Comparison of ENCODE assay signal across 17 mouse cellular contexts in the genomic region with DNA sequence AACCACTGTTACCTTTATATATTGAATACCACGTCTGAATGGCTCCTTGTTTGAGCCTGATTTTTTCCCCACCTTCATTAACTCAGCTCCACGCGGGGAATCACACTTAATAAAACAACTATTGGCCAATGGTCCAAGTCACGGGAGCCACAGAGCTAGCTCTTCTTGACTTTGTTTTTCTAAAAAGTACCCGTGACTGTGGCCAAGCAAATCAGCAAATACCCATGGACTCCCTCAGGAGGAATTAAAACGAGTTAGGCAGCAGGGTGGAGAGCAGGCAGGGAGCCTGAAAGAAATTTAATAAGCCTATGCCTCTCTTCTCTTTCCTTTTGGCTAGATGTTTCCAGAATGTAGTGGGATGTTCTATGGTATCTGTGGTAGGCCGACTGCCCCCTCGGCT.
"Had no signal": no experiment of that assay in that cellular context is flagged by ENCODE, and none has a peak within 500 bp of the region (broad histone marks: within the 10 kb centered on the region; RNA-seq: fewer than 3 reads in every experiment).

No protein-coding gene starts in this region.

- H3K9me3 ChIP-seq: midbrain, embryonic 10.5 days; midbrain, embryonic 12.5 days; neural tube, embryonic 13.5 days; neural tube, embryonic 15.5 days; stomach, embryonic 15.5 days had no signal

- DNase-seq: lung, adult 18-20 months; lung, embryonic 14.5 days; lung, postnatal 10 days; lung, postnatal 4 days; midbrain, embryonic 14.5 days; right cerebral cortex, postnatal 14 days; thymus, adult 2 months; thymus, postnatal 25 days; thymus, postnatal 4 days had no signal

- H3K27ac ChIP-seq: midbrain, embryonic 10.5 days; midbrain, embryonic 12.5 days; neural tube, embryonic 13.5 days; neural tube, embryonic 15.5 days; stomach, embryonic 15.5 days; stomach, postnatal 0 days had no signal

- H3K36me3 ChIP-seq: midbrain, embryonic 10.5 days; midbrain, embryonic 12.5 days; neural tube, embryonic 13.5 days; neural tube, embryonic 15.5 days; stomach, embryonic 15.5 days had no signal

- H3K4me2 ChIP-seq: lung, embryonic 14.5 days; midbrain, embryonic 12.5 days; neural tube, embryonic 13.5 days; neural tube, embryonic 15.5 days; stomach, embryonic 15.5 days had no signal

- H3K27me3 ChIP-seq: midbrain, embryonic 12.5 days; neural tube, embryonic 13.5 days; neural tube, embryonic 15.5 days; stomach, embryonic 15.5 days had no signal

- ATAC-seq: midbrain, embryonic 16.5 days had no signal

- H3K9ac ChIP-seq: lung, embryonic 14.5 days; midbrain, embryonic 12.5 days; neural tube, embryonic 13.5 days; neural tube, embryonic 15.5 days; stomach, embryonic 15.5 days had no signal

- H3K4me3 ChIP-seq: midbrain, embryonic 10.5 days; midbrain, embryonic 12.5 days; myocyte; neural tube, embryonic 13.5 days; neural tube, embryonic 15.5 days; stomach, embryonic 15.5 days had no signal

- H3K4me1 ChIP-seq: stomach, embryonic 15.5 days had no signal
